Mouse (Mus musculus) kidney, postnatal 4 days (tissue): Measurements from ENCODE around the gene Rrp12.
A peak's percentile ranks its signal among the peaks of the same experiment; 100 is the strongest.
"Not testable (repeated sequence)": the region's sequence is repeated elsewhere in the genome, so short reads cannot be mapped to it uniquely, and the experiment has no call there.

ENCODE experiments used
- DNase-seq, 2 experiments: peaks; one replicate each; pipeline ENCODE4 v3.0.0; 2021; ENCODE audit warnings: mixed read lengths in 2 of 2

The Rrp12 gene

DNA sequence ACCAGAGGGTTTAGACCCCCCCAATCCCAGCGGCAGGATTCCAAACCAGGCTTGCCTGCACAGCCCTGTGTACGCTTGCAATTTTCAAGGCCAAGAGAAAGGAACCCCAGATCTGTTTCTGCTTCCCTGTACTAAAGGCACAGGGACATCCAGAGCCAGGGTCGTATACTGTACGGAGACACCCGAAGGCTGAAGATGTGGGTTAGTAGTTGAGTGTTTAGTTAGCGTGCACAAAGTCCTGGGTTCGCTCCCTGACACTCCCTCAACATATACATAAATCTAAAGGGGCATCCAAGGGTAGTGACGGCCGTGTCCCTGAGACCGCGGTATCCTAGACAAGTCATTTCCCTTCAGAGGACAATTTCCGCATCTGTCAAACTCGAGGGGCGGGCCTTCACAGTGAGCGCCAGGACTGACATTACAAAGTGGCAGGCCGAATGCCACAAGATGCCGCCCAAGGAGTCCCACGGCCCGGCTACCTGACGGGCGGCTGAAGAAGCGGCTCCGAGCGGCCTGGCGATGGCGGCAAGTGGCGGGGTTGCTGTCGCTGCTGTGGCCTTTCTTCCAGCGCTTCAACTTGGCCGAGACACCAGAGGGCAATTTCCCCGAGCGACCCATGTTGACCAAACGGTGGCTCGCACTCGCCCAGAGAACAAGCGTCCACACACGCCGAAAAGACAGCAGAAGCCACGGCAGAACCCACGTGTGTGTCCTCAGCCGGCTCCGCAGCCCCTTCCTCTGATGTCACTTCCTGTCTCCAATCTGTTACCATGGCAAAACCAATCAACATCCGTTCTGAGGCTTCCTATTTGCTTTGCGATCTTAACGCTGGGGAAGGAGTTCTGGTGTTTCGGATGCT lies at the start of gene Rrp12:
TSS of gene Rrp12 (minus strand) at position 714 of the 859 bp plus-strand sequence.
- peak; percentile 72 to 82 for DNase-seq

DNA sequence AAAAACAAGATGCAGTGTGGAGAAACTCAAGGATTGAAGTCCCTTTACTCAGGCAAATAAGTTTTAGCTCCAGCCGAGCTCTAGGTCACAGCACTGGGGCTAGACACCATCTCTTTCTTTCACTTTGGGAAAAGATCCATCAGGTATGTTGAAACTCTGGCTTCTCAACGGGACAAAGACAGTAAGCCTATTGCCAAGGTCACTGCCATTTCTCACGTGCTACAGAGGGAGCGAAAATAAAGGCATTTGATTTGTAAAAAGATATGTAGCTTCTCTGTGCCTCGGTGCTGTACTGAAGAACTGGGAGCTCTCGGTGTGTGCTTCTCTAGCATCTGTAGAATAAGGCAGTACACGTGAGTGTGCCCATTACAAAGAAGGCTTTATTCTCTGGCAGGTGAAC lies 47.9 kb upstream of the Rrp12 start:
- no peak for DNase-seq

DNA sequence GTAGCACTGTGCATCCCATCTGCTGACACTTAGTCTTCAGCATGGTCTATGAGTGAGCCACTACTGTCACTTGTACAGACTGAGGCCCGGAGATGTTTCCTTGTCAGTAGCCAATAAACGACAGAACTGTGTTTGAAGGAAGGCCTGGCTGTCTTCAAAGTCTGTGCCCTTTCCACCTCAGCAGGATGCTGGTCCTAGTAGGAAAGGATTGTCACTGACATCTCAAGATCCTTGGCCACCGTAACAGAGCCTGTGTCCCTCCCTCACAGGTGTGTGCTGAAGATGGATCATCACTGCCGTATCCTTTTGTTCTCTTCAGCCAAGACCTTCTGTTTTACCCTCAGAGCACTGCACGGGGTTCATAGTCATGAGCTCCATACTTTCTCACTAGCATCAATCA lies 42.6 kb upstream of the Rrp12 start:
- no peak for DNase-seq

DNA sequence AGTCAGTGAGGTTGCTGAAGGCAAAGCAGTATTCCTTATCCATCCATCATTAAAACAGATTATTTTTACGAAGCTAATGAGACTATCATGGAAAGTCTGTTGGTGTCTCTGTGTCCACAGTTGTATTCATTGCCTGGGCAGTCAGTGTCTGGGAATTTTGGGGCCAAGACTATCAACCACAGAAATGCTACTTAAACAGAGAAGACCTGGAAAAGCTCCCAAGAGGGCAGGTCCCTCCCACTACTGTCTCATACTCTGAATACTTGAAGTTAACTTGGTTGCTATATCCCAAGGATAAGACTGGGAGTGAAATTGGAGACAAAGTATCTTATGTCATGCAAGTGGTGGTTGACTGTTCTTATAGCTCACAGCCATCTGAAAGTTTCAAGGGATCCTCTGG lies 39.9 kb upstream of the Rrp12 start:
- DNase-seq, result no peak

- no peak for DNase-seq
Measured at GRCm38 (mm10) chr19:41934124-41934523, 38.2 kb upstream of the Rrp12 start.

DNA sequence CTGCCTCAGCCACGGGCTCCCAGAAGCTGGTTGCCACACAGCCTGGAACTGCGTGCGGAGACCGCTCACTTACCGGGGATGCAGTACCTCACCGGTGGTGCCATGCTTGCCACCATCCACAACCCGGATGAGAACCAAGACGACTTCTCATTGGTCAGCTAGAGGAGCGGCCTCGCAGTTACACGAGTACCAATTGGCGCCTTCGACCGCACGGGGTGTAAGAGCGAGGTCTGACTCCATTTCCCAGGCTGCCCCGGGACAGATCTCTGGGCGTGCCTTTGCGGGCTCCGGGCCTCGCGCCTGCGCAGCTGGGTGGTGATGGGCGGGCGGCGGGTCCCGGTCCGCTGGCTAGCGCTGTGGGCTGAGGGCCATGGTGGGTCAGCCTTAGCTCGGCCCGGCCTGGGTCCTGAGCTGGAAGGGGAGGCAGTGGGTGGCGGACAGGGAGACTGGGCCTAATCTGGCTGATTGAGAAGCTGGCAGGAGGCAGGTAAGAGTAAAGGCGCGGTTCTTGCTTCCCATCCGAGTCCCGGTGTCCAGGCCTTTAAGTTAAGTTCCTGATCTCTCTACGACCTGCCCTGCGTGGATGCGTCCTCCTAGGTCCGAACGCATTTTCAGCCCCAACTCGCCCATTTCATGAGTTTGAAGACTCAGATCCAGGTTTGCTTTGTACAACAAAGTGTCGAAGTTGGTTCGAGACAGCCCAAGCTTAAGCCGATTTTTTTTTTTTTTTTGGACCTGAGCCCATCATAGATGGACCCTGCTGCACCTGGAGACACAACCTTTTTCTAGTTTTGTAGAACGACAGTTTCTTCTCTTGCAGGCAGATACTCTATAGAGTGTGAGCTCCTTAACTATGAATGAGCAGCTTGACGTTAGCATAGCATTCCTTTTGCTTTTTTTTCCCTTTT lies 37.5 kb upstream of the Rrp12 start, which contains the start of the genes Exosc1 and Zdhhc16:
TSS of gene Exosc1 (minus strand) at position 245 of the 908 bp plus-strand sequence.
TSS of gene Zdhhc16 (plus strand) at position 302 of the 908 bp plus-strand sequence.
- DNase-seq, result peak; percentile 98 to 99

- DNase-seq, result no peak
Measured at GRCm38 (mm10) chr19:41932686-41933085, 36.7 kb upstream of the Rrp12 start.

DNA sequence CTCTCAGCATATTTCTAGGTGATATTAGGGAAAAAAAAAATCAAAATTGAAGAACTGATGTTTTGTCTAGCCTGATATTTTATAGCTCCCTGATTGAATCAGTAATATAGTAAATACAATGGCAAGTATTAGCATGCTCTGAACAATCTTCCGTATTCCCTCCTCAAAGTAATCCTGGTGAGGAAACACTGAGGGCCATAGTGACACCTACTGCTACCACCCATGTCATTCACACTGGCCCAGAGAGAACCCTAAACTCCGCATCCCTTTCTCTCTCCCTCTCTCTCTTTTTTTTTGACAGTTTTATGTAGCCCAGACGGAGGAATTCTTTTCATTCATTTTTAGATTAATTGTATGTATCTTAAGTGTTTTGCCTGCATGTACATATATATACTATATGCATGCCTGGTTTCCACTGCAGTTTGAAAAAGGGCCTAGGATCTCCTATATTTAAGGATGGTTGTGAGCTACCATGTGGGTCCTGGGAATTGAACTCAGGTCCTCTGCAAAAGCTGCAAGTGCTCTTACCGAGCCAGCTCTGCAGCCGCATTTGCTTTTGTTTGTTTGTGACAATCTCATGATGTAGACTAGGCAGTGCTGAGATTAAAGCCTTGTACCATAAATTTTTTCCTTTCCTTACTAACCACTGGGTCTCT lies 24.6 kb upstream of the Rrp12 start:
- DNase-seq, result no peak

DNA sequence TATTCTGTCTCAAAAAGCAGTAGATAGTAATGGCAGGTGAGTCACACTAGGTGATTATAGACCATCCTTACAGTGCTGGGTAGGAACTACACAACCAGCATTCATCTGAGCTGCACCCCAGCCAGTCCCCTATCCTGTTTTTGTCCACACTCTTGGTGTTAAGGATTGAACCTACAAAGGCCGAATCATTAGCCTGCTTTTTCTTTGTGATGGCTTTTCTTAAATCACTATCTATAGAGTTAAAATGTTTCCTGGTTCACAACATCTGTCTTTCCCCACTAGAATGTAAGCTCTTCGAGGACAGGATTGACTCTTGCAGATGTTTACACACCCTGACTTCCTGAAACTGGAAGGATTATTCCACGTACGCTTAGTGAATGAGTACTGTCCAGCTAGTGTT lies 23.5 kb upstream of the Rrp12 start:
- DNase-seq, result no peak

DNA sequence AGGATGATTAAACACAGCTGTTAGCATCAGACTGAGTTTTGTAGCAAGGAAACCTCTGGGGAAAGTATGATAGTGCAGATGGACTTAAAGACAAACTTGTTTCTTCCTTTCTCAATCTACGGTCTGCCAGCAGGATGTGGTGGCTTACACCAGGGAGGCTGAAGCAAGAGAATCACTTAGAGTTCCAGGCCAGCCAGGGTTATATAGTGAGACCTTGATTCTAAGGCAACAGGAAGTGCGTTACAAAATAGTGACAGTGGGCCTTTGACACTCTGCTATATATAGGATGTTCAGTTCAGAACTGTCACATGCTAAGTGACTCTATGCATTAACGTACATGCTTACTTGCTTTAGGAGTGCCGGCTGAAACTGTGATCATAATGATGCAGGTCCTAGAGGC lies 20.9 kb upstream of the Rrp12 start:
- DNase-seq, result no peak

GRCm38 (mm10) chr19:41915294-41915693 lies 19.3 kb upstream of the Rrp12 start:
- DNase-seq, result no peak

GRCm38 (mm10) chr19:41914592-41914882 lies 18.6 kb upstream of the Rrp12 start:
- not testable (repeated sequence) for DNase-seq

- no peak for DNase-seq
Measured at GRCm38 (mm10) chr19:41913774-41914591, 18.0 kb upstream of the Rrp12 start.

DNA sequence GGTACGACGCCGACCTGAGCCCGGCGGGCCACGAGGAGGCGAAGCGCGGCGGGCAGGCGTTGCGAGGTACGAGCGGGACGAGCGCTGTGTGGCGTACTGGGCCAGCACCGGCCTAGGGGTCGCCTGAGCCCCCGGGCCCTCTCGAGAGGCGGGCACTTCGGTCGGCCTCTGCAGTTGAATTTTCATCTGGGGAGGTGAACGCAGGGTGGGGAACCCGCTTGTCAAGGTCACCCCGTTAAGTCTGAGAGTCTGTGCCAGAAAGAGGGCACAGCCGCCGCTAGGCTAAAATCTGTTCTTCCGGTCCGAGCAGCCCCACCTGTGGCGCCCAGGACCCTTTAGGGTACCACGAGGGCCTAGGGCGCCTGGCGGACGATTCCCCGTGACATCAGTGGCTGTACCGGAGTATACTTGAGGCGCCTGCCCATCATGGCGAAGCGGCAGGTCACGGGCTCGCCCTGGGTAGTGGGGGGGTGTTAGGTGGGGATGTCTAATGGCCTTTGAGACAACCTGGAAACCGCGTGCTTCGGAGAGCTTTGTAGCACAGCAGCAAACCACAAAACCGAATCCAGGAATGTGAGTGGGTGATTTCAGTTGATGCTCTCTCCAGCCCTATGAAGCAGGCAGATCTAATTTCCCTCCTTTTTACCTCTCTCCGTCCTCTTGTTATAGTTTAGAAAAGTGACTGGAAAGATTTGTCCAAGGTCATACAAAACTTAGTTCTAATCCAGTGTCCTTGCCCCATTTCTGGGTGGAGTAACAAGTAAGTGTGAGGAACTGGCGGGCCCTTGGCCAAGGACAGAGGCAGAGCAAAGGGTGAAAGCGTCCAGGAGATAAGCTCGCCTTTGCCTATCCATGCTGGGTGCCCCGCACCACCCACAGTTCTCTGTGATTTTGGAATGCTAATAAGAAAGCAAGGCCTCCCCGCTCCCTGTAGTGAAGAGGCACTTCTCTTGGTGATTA lies 16.4 kb upstream of the Rrp12 start:
- DNase-seq, result peak; percentile 51 to 72

DNA sequence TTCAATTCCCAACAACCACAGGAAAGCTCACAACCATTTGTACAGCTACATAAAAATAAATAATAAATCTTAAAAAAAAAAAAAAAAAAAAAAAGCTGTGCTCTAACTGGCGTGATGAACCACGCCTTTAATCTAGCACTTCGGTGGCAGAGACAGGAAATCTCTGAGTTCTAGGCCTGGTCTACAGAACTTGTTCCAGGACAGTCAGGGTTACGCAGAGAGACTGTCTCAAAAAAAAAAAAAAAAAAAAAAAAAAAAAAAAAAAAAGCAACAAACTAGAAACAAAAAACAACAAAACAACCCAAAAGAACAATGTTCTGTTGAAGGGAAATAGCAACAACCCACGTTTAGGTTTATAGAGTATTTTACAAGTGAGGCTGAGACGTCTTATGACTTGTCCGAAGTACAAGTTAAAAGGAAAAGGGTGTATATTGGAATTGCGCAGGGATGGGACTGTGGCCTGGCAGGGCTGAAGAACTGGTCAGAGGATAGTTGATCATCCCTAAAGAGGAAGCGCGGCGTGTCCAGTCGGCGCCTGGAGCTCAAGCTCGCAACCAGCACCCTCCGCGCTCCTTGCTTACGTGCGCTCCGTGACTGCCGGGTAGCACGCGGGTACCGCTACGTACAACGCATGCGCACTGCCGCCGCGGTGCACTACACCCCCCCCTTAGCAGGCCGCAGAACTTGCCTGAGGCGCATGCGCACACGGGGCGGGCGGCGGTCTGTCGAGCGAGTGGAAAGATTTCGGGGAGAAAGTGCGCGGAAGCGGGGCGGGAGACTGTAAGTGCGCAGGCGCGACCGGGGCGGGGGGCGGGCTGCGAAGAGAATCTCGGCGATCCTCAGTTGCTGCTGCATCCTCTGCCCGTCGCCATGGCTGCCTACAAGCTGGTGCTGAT lies 15.5 kb upstream of the Rrp12 start, which contains the start of gene Pgam1:
TSS of gene Pgam1 (plus strand) at position 746 of the 896 bp plus-strand sequence.
- peak; percentile 97 to 98 for DNase-seq

GRCm38 (mm10) chr19:41910396-41910795 lies 14.4 kb upstream of the Rrp12 start:
- DNase-seq, result no peak

DNA sequence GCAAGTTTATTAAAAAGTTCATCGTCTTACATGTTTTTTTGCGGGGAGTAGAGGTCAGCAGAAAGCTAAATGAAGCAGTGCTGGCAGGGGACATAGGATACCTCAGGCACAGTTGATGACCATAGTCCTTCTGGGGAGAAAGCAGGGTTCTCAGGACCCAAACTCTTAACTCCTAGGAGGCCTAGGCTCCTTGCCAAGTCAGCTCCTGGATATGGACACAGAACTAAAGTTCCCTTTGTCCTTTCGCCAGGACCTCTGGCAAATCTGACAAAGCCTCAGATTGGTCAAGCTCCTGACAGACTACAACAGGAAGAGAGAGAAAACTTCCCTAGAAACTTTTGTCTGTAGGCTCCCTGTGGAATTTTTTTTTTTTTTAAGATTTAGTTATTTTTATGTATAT lies 12.8 kb upstream of the Rrp12 start:
- no peak for DNase-seq

GRCm38 (mm10) chr19:41907079-41907760 lies 11.2 kb upstream of the Rrp12 start:
- DNase-seq, result no peak
